Mouse (Mus musculus) layer of hippocampus, adult 18-20 months (tissue): Measurements from ENCODE around the gene Gm21616. TPM values are rescaled to one million over a fixed set of nuclear protein-coding genes. Genes with fewer than 3 reads are reported as not detected.
"Not testable (repeated sequence)": the region's sequence is repeated elsewhere in the genome, so short reads cannot be mapped to it uniquely, and the experiment has no call there.

Source experiments
- DNase-seq, 2 experiments: peaks; one replicate each; pipeline ENCODE4 v3.0.0; 2022; ENCODE audit warnings: low spot score in 2 of 2
- long read RNA-seq: library from polyadenylated mRNA; stranded (forward); transcript quantifications from one replicate; pipeline ENCODE4 v2.0.0, GENCODE M21; 2021
- total RNA-seq, 2 experiments: library from RNA; stranded (reverse); gene quantifications; 2 replicates each; pipeline ENCODE4 v1.2.3; 2021

The Gm21616 gene
- total RNA-seq, result not detected
- long read RNA-seq, result 0 reads

DNA sequence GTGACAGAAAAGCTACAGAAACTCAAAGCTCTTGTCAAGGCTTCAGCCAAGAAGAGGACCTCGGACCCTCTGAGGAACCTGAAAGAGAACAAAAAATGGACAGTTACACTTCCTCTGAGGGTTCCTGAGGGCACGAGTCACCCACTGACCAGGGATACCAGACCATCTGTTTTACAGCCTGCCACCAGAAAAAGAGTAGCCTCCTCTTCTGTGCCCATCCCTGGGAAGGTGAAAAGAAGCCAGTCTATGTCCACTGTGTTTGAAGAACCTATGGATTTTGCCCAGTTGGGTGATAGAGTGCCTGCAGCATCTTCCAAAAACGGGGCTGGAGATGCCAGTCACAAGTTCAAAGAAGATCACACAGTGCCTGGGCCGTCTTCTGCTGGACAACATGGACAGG, at the start of gene Gm21616:
Gene Gm21616 (plus strand): TSS at position 301 of the 400 bp plus-strand sequence.
- not testable (repeated sequence) for DNase-seq
